Mouse (Mus musculus) embryonic fibroblast, embryonic 13.5 days (primary cell): ENCODE data around the gene Gm4450. TPM values are rescaled to one million over a fixed set of nuclear protein-coding genes. Genes with fewer than 3 reads are reported as not detected.
A peak's percentile ranks its signal among the peaks of the same experiment; 100 is the strongest.

Source experiments
- H3K27ac ChIP-seq: 2 replicates; pipeline ENCODE4 v1.5.1; 2012; ENCODE audit warnings: low read length, control low read depth, inconsistent platforms; ENCODE audit not compliant: insufficient read depth
- H3K4me1 ChIP-seq: 2 replicates; pipeline ENCODE4 v1.6.1; 2011; ENCODE audit warnings: low read length; ENCODE audit not compliant: control insufficient read depth, insufficient read depth
- H3K4me3 ChIP-seq: 2 replicates; pipeline ENCODE4 v1.5.1; 2011; ENCODE audit warnings: mild to moderate bottlenecking, control low read depth, low read length; ENCODE audit not compliant: insufficient read depth
- CTCF ChIP-seq: IDR thresholded peaks from 2 replicates; pipeline ENCODE4 v1.5.1; 2011; ENCODE audit warnings: mild to moderate bottlenecking, control low read depth, low read length, moderate library complexity, borderline replicate concordance; ENCODE audit not compliant: insufficient read depth
- POLR2A ChIP-seq: IDR thresholded peaks from 2 replicates; pipeline ENCODE4 v1.6.1; 2011; ENCODE audit warnings: low read depth, mild to moderate bottlenecking, control low read depth, low read length, moderate library complexity
- polyA plus RNA-seq: library from polyadenylated mRNA; stranded (reverse); fragments of >200 nt; gene quantifications from 2 replicates; pipeline ENCODE4 v1.2.4, GENCODE M21; 2011; ENCODE audit warnings: low read depth; ENCODE audit not compliant: missing spikeins, insufficient read length

The Gm4450 gene
- polyA plus RNA-seq, 1 experiment: not detected

GRCm38 (mm10) chr3:98434088-98434816 is 22.7 kb downstream of the Gm4450 start:
- Histone ChIP-seq H3K27ac (no peak overlapping the region), H3K4me3 (no peak overlapping the region), H3K4me1 (no peaks in the 10 kb centered on the region)
- TF ChIP-seq CTCF: no peak
- no peak for TF ChIP-seq POLR2A

DNA sequence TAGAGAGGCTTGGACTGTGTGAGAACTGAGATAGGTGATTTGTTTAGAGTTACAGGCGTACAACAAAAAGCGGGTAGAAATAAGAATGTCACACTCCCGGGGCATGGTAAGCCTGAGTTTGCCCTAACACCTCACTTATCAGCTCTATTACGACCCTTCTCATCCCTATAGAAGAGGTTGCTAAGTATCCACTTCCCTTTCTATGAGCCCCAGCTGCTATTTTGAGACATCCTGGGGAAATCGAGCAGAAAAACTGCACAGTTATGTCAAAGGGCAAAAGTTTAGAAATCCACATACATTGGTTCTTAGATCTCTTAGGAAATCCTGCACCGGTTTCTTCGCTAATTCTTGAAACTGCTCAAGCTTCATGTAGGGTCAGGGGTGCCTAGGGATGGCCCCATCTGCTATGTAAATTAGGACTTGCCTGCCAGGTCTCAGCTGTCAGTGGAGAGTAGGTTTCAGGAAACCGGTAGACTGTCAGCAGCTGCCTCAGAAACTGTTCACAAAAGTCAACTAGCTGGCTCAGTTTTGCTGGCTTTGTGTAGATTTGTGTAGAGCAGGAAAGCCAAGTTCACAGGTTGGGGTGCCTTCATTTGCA is 27.9 kb downstream of the Gm4450 start:
- H3K27ac ChIP-seq: no peak overlapping the region
- H3K4me1 ChIP-seq: peaks cover 4% of the 10 kb centered on the region; the same call in 1 of the 2 replicates
- TF ChIP-seq CTCF: no peak
- TF ChIP-seq POLR2A: no peak
- H3K4me3 ChIP-seq: no peak overlapping the region

DNA sequence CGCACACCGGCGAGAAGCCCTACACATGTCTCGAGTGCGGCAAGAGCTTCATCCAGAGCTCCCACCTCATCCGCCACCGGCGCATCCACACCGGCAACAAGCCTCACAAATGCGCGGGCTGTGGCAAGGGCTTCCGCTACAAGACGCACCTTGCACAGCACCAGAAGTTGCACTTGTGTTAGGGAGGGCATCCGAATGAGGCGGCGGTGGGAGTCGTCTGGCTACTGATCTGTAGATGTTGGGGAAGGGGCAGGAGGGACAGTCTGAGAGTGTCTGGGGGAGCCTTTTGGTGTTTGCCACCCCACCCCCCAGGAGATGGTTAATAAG is 28.5 kb downstream of the Gm4450 start:
- Histone ChIP-seq H3K4me3 (no peak overlapping the region), H3K27ac (no peak overlapping the region), H3K4me1 (peaks cover 4% of the 10 kb centered on the region; the same call in 1 of the 2 replicates)
- TF ChIP-seq POLR2A: no peak
- TF ChIP-seq CTCF: no peak

DNA sequence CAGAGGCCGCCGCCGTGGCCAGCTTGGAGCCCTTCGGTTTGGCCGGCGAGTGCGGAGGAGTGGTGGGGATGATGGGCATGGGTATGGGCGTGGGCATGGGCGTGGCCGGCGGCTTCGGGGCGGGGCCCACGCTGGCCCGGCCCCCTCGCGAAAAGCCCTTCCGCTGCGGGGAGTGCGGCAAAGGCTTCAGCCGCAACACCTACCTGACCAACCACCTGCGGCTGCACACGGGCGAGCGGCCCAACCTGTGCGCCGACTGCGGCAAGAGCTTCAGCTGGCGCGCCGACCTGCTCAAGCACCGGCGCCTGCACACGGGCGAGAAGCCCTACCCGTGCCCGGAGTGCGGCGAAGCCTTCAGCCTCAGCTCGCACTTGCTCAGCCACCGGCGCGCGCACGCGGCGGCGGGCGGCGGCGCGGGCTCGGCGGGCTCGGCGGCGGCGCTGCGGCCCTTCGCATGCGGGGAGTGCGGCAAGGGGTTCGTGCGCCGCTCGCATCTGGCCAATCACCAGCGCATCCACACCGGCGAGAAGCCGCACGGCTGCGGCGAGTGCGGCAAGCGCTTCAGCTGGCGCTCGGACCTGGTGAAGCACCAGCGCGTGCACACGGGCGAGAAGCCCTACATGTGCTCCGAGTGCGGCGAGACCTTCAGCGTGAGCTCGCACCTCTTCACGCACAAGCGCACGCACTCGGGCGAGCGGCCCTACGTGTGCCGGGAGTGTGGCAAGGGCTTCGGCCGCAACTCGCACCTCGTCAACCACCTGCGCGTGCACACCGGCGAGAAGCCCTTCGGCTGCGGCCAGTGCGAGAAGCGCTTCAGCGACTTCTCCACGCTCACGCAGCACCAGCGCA is 29.1 kb downstream of the Gm4450 start:
- Histone ChIP-seq H3K4me1 (peaks cover 4% of the 10 kb centered on the region; the same call in 1 of the 2 replicates), H3K27ac (no peak overlapping the region), H3K4me3 (peak overlapping the region; percentile 48)
- TF ChIP-seq CTCF (no peak), POLR2A (no peak)

- no peak for TF ChIP-seq CTCF
- Histone ChIP-seq H3K4me1 (peaks cover 4% of the 10 kb centered on the region; the same call in 1 of the 2 replicates), H3K4me3 (peak overlapping the region; percentile 48)
Observed at GRCm38 (mm10) chr3:98427260-98427599, 29.7 kb downstream of the Gm4450 start.

GRCm38 (mm10) chr3:98426749-98427148 is 30.2 kb downstream of the Gm4450 start:
- Histone ChIP-seq H3K4me1 (peaks cover 4% of the 10 kb centered on the region; the same call in 1 of the 2 replicates), H3K4me3 (no peak overlapping the region), H3K27ac (no peak overlapping the region)
- no peak for TF ChIP-seq CTCF
- no peak for TF ChIP-seq POLR2A

More at GRCm38 (mm10) chr3:98427260-98427599, 29.7 kb downstream of the Gm4450 start:
- no peak overlapping the region for H3K27ac ChIP-seq

DNA sequence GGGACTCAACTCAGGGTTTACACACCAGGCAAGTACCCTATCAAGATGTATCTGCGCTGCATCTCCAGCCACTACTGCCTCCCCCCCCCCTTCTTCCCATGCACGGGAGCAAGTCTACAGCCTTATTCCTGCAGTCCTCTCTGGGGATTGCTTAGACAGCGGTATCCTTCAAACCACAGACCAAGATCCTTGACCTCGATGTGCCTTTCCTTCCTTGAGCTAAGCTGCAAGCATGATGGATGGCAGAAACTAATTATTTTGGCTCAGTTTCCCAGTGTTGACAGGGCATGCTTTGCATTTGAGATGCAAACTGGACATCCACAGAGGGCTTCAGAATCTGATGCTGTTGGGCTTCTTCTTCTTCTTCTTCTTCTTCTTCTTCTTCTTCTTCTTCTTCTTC is 34.0 kb downstream of the Gm4450 start:
- Histone ChIP-seq H3K4me1 (peaks cover 4% of the 10 kb centered on the region; the same call in 1 of the 2 replicates), H3K27ac (no peak overlapping the region), H3K4me3 (no peak overlapping the region)
- no peak for TF ChIP-seq CTCF
- no peak for TF ChIP-seq POLR2A

GRCm38 (mm10) chr3:98419786-98420070 is 37.2 kb downstream of the Gm4450 start:
- TF ChIP-seq CTCF (no peak), POLR2A (no peak)
- Histone ChIP-seq H3K27ac (no peak overlapping the region), H3K4me1 (peaks cover under 1% of the 10 kb centered on the region; the same call in 1 of the 2 replicates), H3K4me3 (no peak overlapping the region)

DNA sequence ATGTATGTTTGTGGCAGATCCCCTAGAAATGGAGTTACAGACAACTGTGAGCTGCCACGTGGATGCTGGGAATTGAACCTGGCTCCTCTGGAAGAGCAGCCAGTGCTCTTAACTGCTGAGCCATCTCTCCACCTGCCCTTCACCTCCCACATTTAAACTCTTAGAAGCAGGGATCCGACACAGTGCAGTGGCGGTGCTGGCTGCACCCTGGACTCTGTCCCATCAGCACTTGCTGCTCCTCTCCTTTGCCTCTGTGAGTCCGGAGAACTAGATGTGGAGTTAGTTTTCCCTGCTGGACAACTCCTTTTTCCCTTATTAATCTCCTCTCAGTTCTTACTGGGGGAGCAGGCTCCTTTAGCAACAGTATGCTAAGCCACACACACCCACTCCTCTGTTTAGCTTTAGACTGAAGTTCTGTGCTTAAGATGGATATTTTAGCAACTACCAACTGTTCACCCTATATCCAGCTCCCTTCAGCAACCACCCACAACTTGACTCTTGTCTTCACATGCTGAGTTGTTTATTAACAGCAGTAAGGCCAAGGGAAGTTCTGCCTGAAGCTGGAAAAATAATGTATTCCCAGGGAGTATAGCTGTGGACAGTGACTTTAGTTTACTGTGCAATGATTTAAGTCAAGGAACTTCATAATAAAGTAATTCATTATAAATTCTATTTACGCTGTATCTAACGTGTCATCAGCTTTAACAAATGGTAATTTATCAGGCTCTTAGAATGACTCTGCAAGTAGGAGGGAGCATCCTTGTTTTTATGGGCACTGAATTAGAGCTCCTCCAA is 37.7 kb downstream of the Gm4450 start:
- TF ChIP-seq CTCF (no peak), POLR2A (no peak)

More for the DNA sequence above, 37.7 kb downstream of the Gm4450 start:
- Histone ChIP-seq H3K27ac (no peak overlapping the region), H3K4me1 (no peaks in the 10 kb centered on the region), H3K4me3 (no peak overlapping the region)
